8 mouse cellular contexts compared by ENCODE assay signal in genomic region chr3:93597221-93597913, GRCm38 (mm10). TPM values are rescaled to one million over a fixed set of nuclear protein-coding genes. Genes with fewer than 3 reads are reported as not detected.
A peak's percentile ranks its signal among the peaks of the same experiment; 100 is the strongest.
DNase-seq lines count a peak whose midpoint lies in the region; ATAC-seq and TF ChIP-seq lines count a peak whose summit lies in the region.

No protein-coding gene starts in this region.

- no peak for TF ChIP-seq POLR2A in ES-Bruce4 (IDR thresholded peaks at IDR 0.05; ENCODE audit: insufficient read depth, low read length)

- peak overlapping the region; percentile 76 for H3K27ac ChIP-seq in ES-Bruce4 (ENCODE audit: insufficient read depth, low read length)
- peak overlapping the region; percentile 80 for H3K27ac ChIP-seq in gastrocnemius, adult 2 months
- H3K27ac ChIP-seq in hindbrain, embryonic 16.5 days (ENCODE audit: low read depth, low read length) = no peak overlapping the region

- H3K36me3 ChIP-seq in ES-Bruce4 (ENCODE audit: control insufficient read depth, insufficient read depth, low read length, poor library complexity, severe bottlenecking) = no peaks in the 10 kb centered on the region
- no peaks in the 10 kb centered on the region for H3K36me3 ChIP-seq in hindbrain, embryonic 16.5 days (ENCODE audit: control insufficient read depth, insufficient read depth, low read length)

- ATAC-seq in hindbrain, embryonic 16.5 days = peak; percentile 93

- H3K4me3 ChIP-seq in ES-Bruce4 (ENCODE audit: low read depth, low read length) = no peak overlapping the region
- no peak overlapping the region for H3K4me3 ChIP-seq in gastrocnemius, adult 2 months
- H3K4me3 ChIP-seq in hindbrain, embryonic 16.5 days (ENCODE audit: low read length) = no peak overlapping the region

- peak; percentile 65 to 76 for DNase-seq in adrenal gland, postnatal 36 days
- DNase-seq in gastrocnemius, adult 2 months = peak; percentile 57
- peak; percentile 3 to 14 for DNase-seq in layer of hippocampus, postnatal 36 days
- peak; percentile 61 for DNase-seq in lung, postnatal 14 days
- DNase-seq in skeletal muscle tissue, adult 2 months (ENCODE audit: low read depth, low spot score) = peak; percentile 88
- DNase-seq in thymus, postnatal 4 days = no peak

- TF ChIP-seq EP300 in ES-Bruce4 (IDR thresholded peaks at IDR 0.05; ENCODE audit: insufficient read depth, low read depth, low read length) = no peak

- H3K9me3 ChIP-seq in ES-Bruce4 (replicated peaks; ENCODE audit: control insufficient read depth, insufficient read depth, low read length, poor library complexity, severe bottlenecking) = peaks cover 5% of the 10 kb centered on the region
- no peaks in the 10 kb centered on the region for H3K9me3 ChIP-seq in hindbrain, embryonic 16.5 days (ENCODE audit: control insufficient read depth, low read length)

- intact Hi-C loops in gastrocnemius, adult 2 months (cut with DNase I) = no loop called here

- no peak overlapping the region for H3K4me2 ChIP-seq in hindbrain, embryonic 16.5 days (ENCODE audit: low read length)

- H3K9ac ChIP-seq in ES-Bruce4 (ENCODE audit: low read depth, poor library complexity, severe bottlenecking) = no peak overlapping the region
- no peak overlapping the region for H3K9ac ChIP-seq in hindbrain, embryonic 16.5 days (ENCODE audit: low read depth, low read length)

- H3K4me1 ChIP-seq in ES-Bruce4 (ENCODE audit: control insufficient read depth, insufficient read depth, low read length) = peaks cover 4% of the 10 kb centered on the region
- H3K4me1 ChIP-seq in hindbrain, embryonic 16.5 days (ENCODE audit: control insufficient read depth, insufficient read depth, low read depth, low read length) = no peaks in the 10 kb centered on the region

- no peaks in the 10 kb centered on the region; the same call in 1 of the 2 replicates for H3K27me3 ChIP-seq in ES-Bruce4 (ENCODE audit: control insufficient read depth, insufficient read depth, low read length, poor library complexity, severe bottlenecking)
- no peaks in the 10 kb centered on the region for H3K27me3 ChIP-seq in hindbrain, embryonic 16.5 days (replicated peaks; ENCODE audit: control insufficient read depth, insufficient read depth, low read length)

- no peak for TF ChIP-seq CTCF in ES-Bruce4 (IDR thresholded peaks at IDR 0.05; ENCODE audit: low read depth, low read length)
- no peak for TF ChIP-seq CTCF in gastrocnemius, adult 2 months (IDR thresholded peaks at IDR 0.05)

- WGBS in hindbrain, embryonic 16.5 days = 20% methylated on average over 5 of the region's 5 CpGs

RNA-seq across cellular contexts. Expression of gene S100a10, which starts 42.5 kb away (rescaled TPM):
- polyA plus RNA-seq in ES-Bruce4 (2011; ENCODE audit: insufficient read depth, insufficient read length, low read depth, missing spikeins) = 468 and 470 TPM in 2 replicates
- total RNA-seq in adrenal gland, postnatal 36 days (2021) = 100 to 1,000 TPM; 166 to 192 TPM
- total RNA-seq in gastrocnemius, adult 2 months (2021) = 10 to 100 TPM; 29.0 to 61.7 TPM
- polyA plus RNA-seq in hindbrain, embryonic 16.5 days (2015; fragmentation: Nextera tagmentation; extraction: Ambion mirVana) = 198 and 202 TPM in 2 replicates
- 10 to 100 TPM; 16.7 to 20.6 TPM for total RNA-seq in layer of hippocampus, postnatal 36 days (2021)

RNA-seq across cellular contexts. Expression of gene Tdpoz2, which starts 55.1 kb away (rescaled TPM):
- polyA plus RNA-seq in ES-Bruce4 (2011; ENCODE audit: insufficient read depth, insufficient read length, low read depth, missing spikeins) = not detected in 2 replicates
- under 1 TPM in 1 of 2 experiments, not detected in 1; 0.46 TPM for total RNA-seq in adrenal gland, postnatal 36 days (2021)
- total RNA-seq in gastrocnemius, adult 2 months (2021) = not detected
- not detected in 2 replicates for polyA plus RNA-seq in hindbrain, embryonic 16.5 days (2015; fragmentation: Nextera tagmentation; extraction: Ambion mirVana)
- total RNA-seq in layer of hippocampus, postnatal 36 days (2021) = not detected
